Mouse (Mus musculus) kidney, adult 9 months (tissue): ENCODE data around the gene Pabpn1l.
A peak's percentile ranks its signal among the peaks of the same experiment; 100 is the strongest.
"Not testable (repeated sequence)": the region's sequence is repeated elsewhere in the genome, so short reads cannot be mapped to it uniquely, and the experiment has no call there.

ENCODE experiments used
- DNase-seq: peaks from one replicate; pipeline ENCODE4 v3.0.0; 2022

Pabpn1l gene

GRCm38 (mm10) chr8:122644175-122644954 lies 21.8 kb upstream of the Pabpn1l start:
- DNase-seq: no peak

- DNase-seq: no peak
Observed at GRCm38 (mm10) chr8:122642071-122642470, 19.5 kb upstream of the Pabpn1l start.

GRCm38 (mm10) chr8:122641406-122641805 lies 18.9 kb upstream of the Pabpn1l start:
- DNase-seq: no peak

- no peak for DNase-seq
Observed at GRCm38 (mm10) chr8:122640825-122641224, 18.3 kb upstream of the Pabpn1l start.

- DNase-seq: peak; percentile 55
Observed at GRCm38 (mm10) chr8:122639521-122640248, 17.1 kb upstream of the Pabpn1l start.

GRCm38 (mm10) chr8:122638601-122639000 lies 16.1 kb upstream of the Pabpn1l start:
- no peak for DNase-seq

GRCm38 (mm10) chr8:122637230-122637629 lies 14.7 kb upstream of the Pabpn1l start:
- no peak for DNase-seq

- DNase-seq: no peak
Observed at GRCm38 (mm10) chr8:122636803-122637175, 14.2 kb upstream of the Pabpn1l start.

- no peak for DNase-seq
Observed at GRCm38 (mm10) chr8:122635878-122636802, 13.6 kb upstream of the Pabpn1l start.

GRCm38 (mm10) chr8:122633205-122633604 lies 10.7 kb upstream of the Pabpn1l start:
- DNase-seq: no peak

- DNase-seq: not testable (repeated sequence)
Observed at GRCm38 (mm10) chr8:122632134-122632533, 9.6 kb upstream of the Pabpn1l start.

GRCm38 (mm10) chr8:122630696-122631095 lies 8.2 kb upstream of the Pabpn1l start:
- DNase-seq: no peak

GRCm38 (mm10) chr8:122629388-122629787 lies 6.8 kb upstream of the Pabpn1l start:
- no peak for DNase-seq

GRCm38 (mm10) chr8:122626896-122627295 lies 4.4 kb upstream of the Pabpn1l start:
- DNase-seq: no peak

GRCm38 (mm10) chr8:122625811-122626210 lies 3.3 kb upstream of the Pabpn1l start:
- peak; percentile 47 for DNase-seq

GRCm38 (mm10) chr8:122624653-122625052 lies 2.1 kb upstream of the Pabpn1l start:
- DNase-seq: no peak

GRCm38 (mm10) chr8:122623844-122624642 lies 1.5 kb upstream of the Pabpn1l start:
- no peak for DNase-seq

- DNase-seq: no peak
Observed at GRCm38 (mm10) chr8:122620446-122620845, 2.1 kb downstream of the Pabpn1l start.

GRCm38 (mm10) chr8:122618660-122619378 lies 3.7 kb downstream of the Pabpn1l start:
- DNase-seq: no peak

- peak; percentile 87 for DNase-seq
Observed at GRCm38 (mm10) chr8:122617947-122618546, 4.5 kb downstream of the Pabpn1l start.
